Mouse (Mus musculus): ENCODE measurements around the gene Dera. TPM values are rescaled to one million over a fixed set of nuclear protein-coding genes. Genes with fewer than 3 reads are reported as not detected.

Dera gene
- total and polyA plus RNA-seq, 3 experiments = 47.6 to 69.4 (median 51.2) TPM

- TF ChIP-seq POLR2AphosphoS5 (IDR thresholded peaks at IDR 0.05; ENCODE audit: insufficient replicate concordance, low read depth, low read length) (no peak), GATA1 (IDR thresholded peaks at IDR 0.05; ENCODE audit: borderline replicate concordance, low read length) (no peak), CTCF (IDR thresholded peaks at IDR 0.05; ENCODE audit: low read depth, low read length) (no peak), TAL1 (conservative IDR thresholded peaks at IDR 0.05; ENCODE audit: low read depth, low read length) (no peak), GATA2 (IDR thresholded peaks at IDR 0.05; ENCODE audit: borderline replicate concordance, low read depth, low read length) (no peak)
- Histone ChIP-seq H3K4me3 (ENCODE audit: low read depth, low read length) (no peak overlapping the region), H3K27me3 (ENCODE audit: insufficient read depth, low read length) (no peaks in the 10 kb centered on the region)
Observed at GRCm38 (mm10) chr6:137713310-137713664, 41.1 kb upstream of the Dera start.

DNA sequence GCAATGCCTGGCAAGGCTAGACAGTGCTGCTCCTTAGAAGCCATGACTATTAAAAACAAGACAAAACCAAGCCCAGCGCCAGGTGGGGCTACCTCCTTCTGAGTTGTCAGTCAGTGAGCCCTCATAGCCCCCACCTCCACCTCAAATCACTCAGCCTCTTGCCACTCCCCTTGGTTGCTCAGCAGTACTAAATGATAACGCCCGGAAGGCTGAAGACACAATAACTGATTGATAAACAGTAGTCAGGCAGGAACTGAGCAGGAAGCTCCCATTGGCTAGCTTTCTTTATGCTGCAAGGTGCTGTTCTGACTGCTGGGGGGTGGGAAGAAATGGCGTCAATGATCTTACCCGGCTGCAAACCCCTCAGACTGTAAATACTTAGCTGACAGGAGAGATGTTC lies 37.5 kb upstream of the Dera start:
- H3K4me1 ChIP-seq (ENCODE audit: insufficient read depth, low read depth, low read length) = no peaks in the 10 kb centered on the region
- H3K4me3 ChIP-seq (ENCODE audit: low read depth, low read length) = no peak overlapping the region
- H3K9me3 ChIP-seq (replicated peaks) = peaks cover 13% of the 10 kb centered on the region
- DNase-seq (ENCODE audit: low spot score) (no peak), ATAC-seq (ENCODE audit: extremely low read depth, insufficient number of reproducible peaks, low FRiP score, poor library complexity, severe bottlenecking) (no peak)
- no peaks in the 10 kb centered on the region for H3K36me3 ChIP-seq (replicated peaks)
- TF ChIP-seq TAL1 (conservative IDR thresholded peaks at IDR 0.05; ENCODE audit: low read depth, low read length) (no peak), GATA2 (IDR thresholded peaks at IDR 0.05; ENCODE audit: borderline replicate concordance, low read depth, low read length) (no peak), GATA1 (IDR thresholded peaks at IDR 0.05; ENCODE audit: borderline replicate concordance, low read length) (no peak), POLR2AphosphoS5 (IDR thresholded peaks at IDR 0.05; ENCODE audit: insufficient replicate concordance, low read depth, low read length) (no peak), CTCF (IDR thresholded peaks at IDR 0.05; ENCODE audit: low read depth, low read length) (no peak)
- H3K27me3 ChIP-seq (ENCODE audit: insufficient read depth, low read length) = no peaks in the 10 kb centered on the region

More at GRCm38 (mm10) chr6:137713310-137713664, 41.1 kb upstream of the Dera start:
- DNase-seq (ENCODE audit: low spot score) (no peak), ATAC-seq (ENCODE audit: extremely low read depth, insufficient number of reproducible peaks, low FRiP score, poor library complexity, severe bottlenecking) (no peak)
- Histone ChIP-seq H3K36me3 (replicated peaks) (no peaks in the 10 kb centered on the region), H3K9me3 (replicated peaks) (peaks cover 6% of the 10 kb centered on the region), H3K4me1 (ENCODE audit: insufficient read depth, low read depth, low read length) (no peaks in the 10 kb centered on the region)

DNA sequence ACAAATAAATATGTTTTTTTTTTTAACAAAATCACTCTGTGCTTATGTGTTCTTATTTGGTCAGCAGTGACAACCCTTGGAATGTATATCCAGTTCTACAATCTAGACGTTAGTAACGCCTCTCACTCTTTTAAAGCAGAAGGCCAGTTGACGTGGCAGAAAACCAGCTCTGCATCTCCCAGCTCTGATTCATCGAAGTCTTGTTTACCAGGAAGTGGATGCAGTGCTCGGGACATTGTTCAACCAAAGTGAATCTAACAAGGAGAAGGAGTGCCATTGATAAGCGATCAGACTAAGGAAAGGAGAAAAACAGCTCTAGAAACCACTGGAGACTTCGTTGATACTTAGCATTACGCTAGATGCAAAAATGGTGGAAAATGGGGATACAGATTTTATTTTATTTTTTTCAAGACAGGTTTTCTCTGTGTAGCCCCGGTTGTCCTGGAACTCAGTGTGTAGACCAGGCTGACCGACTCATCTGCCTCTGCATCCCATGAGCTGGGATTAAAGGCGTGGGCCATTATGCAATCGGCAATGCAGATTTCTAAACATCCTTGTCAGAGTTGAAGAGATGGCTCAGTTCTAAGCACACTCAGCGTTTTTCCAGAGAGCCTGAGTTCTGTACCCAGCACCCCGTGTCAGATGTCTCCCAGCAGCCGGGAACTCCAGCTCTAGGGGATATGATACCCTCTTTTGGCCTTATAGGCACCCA lies 32.0 kb upstream of the Dera start:
- TF ChIP-seq GATA2 (IDR thresholded peaks at IDR 0.05; ENCODE audit: borderline replicate concordance, low read depth, low read length) (no peak), POLR2AphosphoS5 (IDR thresholded peaks at IDR 0.05; ENCODE audit: insufficient replicate concordance, low read depth, low read length) (no peak), CTCF (IDR thresholded peaks at IDR 0.05; ENCODE audit: low read depth, low read length) (no peak), TAL1 (conservative IDR thresholded peaks at IDR 0.05; ENCODE audit: low read depth, low read length) (no peak)
- no peak overlapping the region for H3K4me3 ChIP-seq (ENCODE audit: low read depth, low read length)
- H3K27me3 ChIP-seq (ENCODE audit: insufficient read depth, low read length) = no peaks in the 10 kb centered on the region
- no peak for ATAC-seq (ENCODE audit: extremely low read depth, insufficient number of reproducible peaks, low FRiP score, poor library complexity, severe bottlenecking)
- H3K9me3 ChIP-seq (replicated peaks) = peaks cover 13% of the 10 kb centered on the region
- DNase-seq (ENCODE audit: low spot score) = no peak
- no peaks in the 10 kb centered on the region for H3K36me3 ChIP-seq (replicated peaks)
- H3K4me1 ChIP-seq (ENCODE audit: insufficient read depth, low read depth, low read length) = no peaks in the 10 kb centered on the region

GRCm38 (mm10) chr6:137723898-137724297 lies 30.4 kb upstream of the Dera start:
- Histone ChIP-seq H3K36me3 (replicated peaks) (no peaks in the 10 kb centered on the region), H3K4me3 (ENCODE audit: low read depth, low read length) (no peak overlapping the region), H3K4me1 (ENCODE audit: insufficient read depth, low read depth, low read length) (no peaks in the 10 kb centered on the region), H3K9me3 (replicated peaks) (peaks cover 8% of the 10 kb centered on the region), H3K27me3 (ENCODE audit: insufficient read depth, low read length) (no peaks in the 10 kb centered on the region)
- no peak for DNase-seq (ENCODE audit: low spot score)
- peak; percentile 62 for ATAC-seq (ENCODE audit: extremely low read depth, insufficient number of reproducible peaks, low FRiP score, poor library complexity, severe bottlenecking)
- 0 out of 2 replicates have a peak, but pooled peaks have one; percentile 21 for TF ChIP-seq CTCF (IDR thresholded peaks at IDR 0.05; ENCODE audit: low read depth, low read length)
- TF ChIP-seq GATA1 (IDR thresholded peaks at IDR 0.05; ENCODE audit: borderline replicate concordance, low read length) = no peak

DNA sequence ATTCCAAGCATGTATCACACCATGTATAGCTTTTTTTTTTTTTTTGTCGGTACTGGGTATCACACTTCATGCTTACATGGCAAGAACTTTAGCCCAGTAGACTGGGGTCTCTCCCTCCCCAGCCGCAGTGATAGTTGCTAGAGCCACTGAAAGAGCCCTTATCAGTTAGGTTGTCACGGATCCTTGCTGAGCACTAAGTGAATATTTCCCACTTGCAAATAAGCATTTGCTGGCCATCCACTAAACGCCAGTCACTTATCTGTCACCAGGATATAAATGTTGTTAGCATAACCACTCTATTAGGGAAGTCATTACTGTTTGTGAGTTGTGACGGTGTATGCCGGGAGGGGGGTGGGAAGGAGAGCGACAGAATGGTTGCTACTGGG lies 19.9 kb upstream of the Dera start:
- no peak for DNase-seq (ENCODE audit: low spot score)
- Histone ChIP-seq H3K9me3 (replicated peaks) (no peaks in the 10 kb centered on the region), H3K27me3 (ENCODE audit: insufficient read depth, low read length) (no peaks in the 10 kb centered on the region), H3K36me3 (replicated peaks) (peaks cover 25% of the 10 kb centered on the region), H3K4me1 (ENCODE audit: insufficient read depth, low read depth, low read length) (peaks cover 15% of the 10 kb centered on the region), H3K4me3 (ENCODE audit: low read depth, low read length) (peak overlapping the region; percentile 99)
- peak; percentile 18; the same call in 1 of the 2 replicates for ATAC-seq (ENCODE audit: extremely low read depth, insufficient number of reproducible peaks, low FRiP score, poor library complexity, severe bottlenecking)
- TF ChIP-seq GATA1 (IDR thresholded peaks at IDR 0.05; ENCODE audit: borderline replicate concordance, low read length) = no peak
- TF ChIP-seq CTCF (IDR thresholded peaks at IDR 0.05; ENCODE audit: low read depth, low read length) = no peak
- no peak for TF ChIP-seq TAL1 (conservative IDR thresholded peaks at IDR 0.05; ENCODE audit: low read depth, low read length)
- no peak for TF ChIP-seq POLR2AphosphoS5 (IDR thresholded peaks at IDR 0.05; ENCODE audit: insufficient replicate concordance, low read depth, low read length)
- TF ChIP-seq GATA2 (IDR thresholded peaks at IDR 0.05; ENCODE audit: borderline replicate concordance, low read depth, low read length) = no peak

DNA sequence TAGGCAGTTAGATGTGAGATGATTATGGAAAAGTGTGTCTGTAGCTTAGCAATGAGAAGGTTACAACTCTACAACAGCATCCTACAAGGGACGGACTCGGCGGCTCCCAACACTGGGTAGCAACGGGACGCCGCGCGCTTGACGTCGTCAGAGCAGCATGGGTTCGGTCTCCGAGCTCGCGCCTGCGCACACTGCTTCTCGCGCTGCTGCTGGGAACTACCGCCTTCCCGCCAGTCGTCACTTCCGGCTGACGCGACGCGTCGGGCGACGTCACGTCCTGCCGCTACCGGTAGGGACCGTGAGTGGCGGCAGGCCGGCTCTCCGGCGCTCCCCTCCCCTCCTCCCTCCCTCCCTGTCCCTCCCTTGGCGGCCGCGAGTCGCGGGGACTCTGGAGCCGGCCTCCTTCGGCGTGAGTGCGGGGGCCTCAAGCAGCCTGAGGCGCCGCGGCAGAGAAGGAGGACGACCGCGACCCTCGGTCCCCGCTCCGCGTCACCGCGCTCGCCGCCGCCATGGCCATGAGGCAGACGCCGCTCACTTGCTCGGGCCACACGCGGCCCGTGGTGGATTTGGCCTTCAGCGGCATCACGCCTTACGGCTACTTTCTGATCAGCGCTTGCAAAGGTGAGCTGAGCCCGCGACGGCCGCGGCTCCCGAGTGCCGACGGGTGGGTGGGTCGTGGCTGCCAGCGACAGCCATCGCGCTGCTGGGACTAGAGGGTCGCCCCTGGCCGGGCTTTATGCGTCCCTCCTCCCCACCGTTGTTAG lies 19.3 kb upstream of the Dera start, which contains the start of gene Strap:
Gene Strap (plus strand): TSS at position 233 of the 764 bp plus-strand sequence.
- Histone ChIP-seq H3K36me3 (replicated peaks) (peaks cover 31% of the 10 kb centered on the region), H3K9me3 (replicated peaks) (no peaks in the 10 kb centered on the region), H3K4me1 (ENCODE audit: insufficient read depth, low read depth, low read length) (peaks cover 15% of the 10 kb centered on the region), H3K27me3 (ENCODE audit: insufficient read depth, low read length) (no peaks in the 10 kb centered on the region), H3K4me3 (ENCODE audit: low read depth, low read length) (peak within 1 kb of the TSS; percentile 99)
- peak; percentile 88 for DNase-seq (ENCODE audit: low spot score)
- peak; percentile 95 for ATAC-seq (ENCODE audit: extremely low read depth, insufficient number of reproducible peaks, low FRiP score, poor library complexity, severe bottlenecking)
- TF ChIP-seq TAL1 (conservative IDR thresholded peaks at IDR 0.05; ENCODE audit: low read depth, low read length) (no peak), CTCF (IDR thresholded peaks at IDR 0.05; ENCODE audit: low read depth, low read length) (no peak), POLR2AphosphoS5 (IDR thresholded peaks at IDR 0.05; ENCODE audit: insufficient replicate concordance, low read depth, low read length) (no peak), GATA2 (IDR thresholded peaks at IDR 0.05; ENCODE audit: borderline replicate concordance, low read depth, low read length) (no peak), GATA1 (IDR thresholded peaks at IDR 0.05; ENCODE audit: borderline replicate concordance, low read length) (no peak)
